Mouse (Mus musculus): ENCODE measurements at regions not wholly inside any gene's neighbourhood (a gene's known extent, or its start where the extent isn't known, plus 50 kb on each side); places are given as distances from the start of the nearest gene placed in this dataset.
"Not testable (repeated sequence)": the region's sequence is repeated elsewhere in the genome, so short reads cannot be mapped to it uniquely, and the experiment has no call there.

- H3K36me3 ChIP-seq (ENCODE audit: control insufficient read depth, insufficient read depth, low read length) = no peaks in the 10 kb centered on the region
- no peak for ATAC-seq (ENCODE audit: insufficient number of reproducible peaks, insufficient read depth, low FRiP score, low read depth)
Observed at GRCm38 (mm10) chr5:59947831-59948568, 1860.6 kb upstream of the G6pd2 start.

GRCm38 (mm10) chr5:59956240-59956639, 1852.4 kb upstream of the G6pd2 start:
- H3K4me3 ChIP-seq (ENCODE audit: control insufficient read depth in 1 of 2, insufficient read depth in 1 of 2, low read depth in 1 of 2, low read length in 2 of 2); H3K27ac ChIP-seq (replicated peaks in 1 of 2; ENCODE audit: control insufficient read depth in 1 of 2, insufficient read depth in 1 of 2, low read depth in 2 of 2, low read length in 2 of 2); H3K4me1 ChIP-seq (ENCODE audit: control insufficient read depth in 2 of 2, insufficient read depth in 2 of 2, low read length in 2 of 2); ATAC-seq (ENCODE audit: insufficient number of reproducible peaks, insufficient read depth, low FRiP score, low read depth); H3K9ac ChIP-seq (ENCODE audit: low read length); H3K9me3 ChIP-seq (ENCODE audit: control insufficient read depth, low read length); H3K4me2 ChIP-seq (ENCODE audit: low read length); H3K36me3 ChIP-seq (ENCODE audit: control insufficient read depth, insufficient read depth, low read length); H3K27me3 ChIP-seq (ENCODE audit: control insufficient read depth, insufficient read depth, low read length): not testable (repeated sequence)
- 79% methylated on average over 2 of the region's 7 CpGs for WGBS

More at GRCm38 (mm10) chr5:59947831-59948568, 1860.6 kb upstream of the G6pd2 start:
- WGBS = 79% methylated on average over 4 of the region's 4 CpGs
- Histone ChIP-seq H3K9ac (ENCODE audit: low read length) (no peak overlapping the region), H3K27me3 (ENCODE audit: control insufficient read depth, insufficient read depth, low read length) (no peaks in the 10 kb centered on the region), H3K9me3 (ENCODE audit: control insufficient read depth, low read length) (no peaks in the 10 kb centered on the region), H3K4me1 (ENCODE audit: control insufficient read depth in 2 of 2, insufficient read depth in 2 of 2, low read length in 2 of 2) (no peaks in the 10 kb centered on the region), H3K27ac (replicated peaks in 1 of 2; ENCODE audit: control insufficient read depth in 1 of 2, insufficient read depth in 1 of 2, low read depth in 2 of 2, low read length in 2 of 2) (no peak overlapping the region), H3K4me2 (ENCODE audit: low read length) (no peak overlapping the region), H3K4me3 (ENCODE audit: control insufficient read depth in 1 of 2, insufficient read depth in 1 of 2, low read depth in 1 of 2, low read length in 2 of 2) (no peak overlapping the region)

GRCm38 (mm10) chr5:59996698-59997097, 1811.9 kb upstream of the G6pd2 start:
- no peak overlapping the region for H3K9ac ChIP-seq (ENCODE audit: low read length)
- H3K27ac ChIP-seq (replicated peaks in 1 of 2; ENCODE audit: control insufficient read depth in 1 of 2, insufficient read depth in 1 of 2, low read depth in 2 of 2, low read length in 2 of 2) = no peak overlapping the region
- H3K4me2 ChIP-seq (ENCODE audit: low read length) = no peak overlapping the region
- H3K9me3 ChIP-seq (ENCODE audit: control insufficient read depth, low read length) = no peaks in the 10 kb centered on the region
- 55% methylated on average over 3 of the region's 3 CpGs for WGBS
- no peak overlapping the region for H3K4me3 ChIP-seq (ENCODE audit: control insufficient read depth in 1 of 2, insufficient read depth in 1 of 2, low read depth in 1 of 2, low read length in 2 of 2)
- no peaks in the 10 kb centered on the region for H3K36me3 ChIP-seq (ENCODE audit: control insufficient read depth, insufficient read depth, low read length)
- no peak for ATAC-seq (ENCODE audit: insufficient number of reproducible peaks, insufficient read depth, low FRiP score, low read depth)
- H3K4me1 ChIP-seq (ENCODE audit: control insufficient read depth in 2 of 2, insufficient read depth in 2 of 2, low read length in 2 of 2) = no peaks in the 10 kb centered on the region
- H3K27me3 ChIP-seq (ENCODE audit: control insufficient read depth, insufficient read depth, low read length) = no peaks in the 10 kb centered on the region

- H3K36me3 ChIP-seq (ENCODE audit: control insufficient read depth, insufficient read depth, low read length); H3K4me1 ChIP-seq (ENCODE audit: control insufficient read depth in 2 of 2, insufficient read depth in 2 of 2, low read length in 2 of 2); H3K4me2 ChIP-seq (ENCODE audit: low read length); H3K9ac ChIP-seq (ENCODE audit: low read length); H3K27me3 ChIP-seq (ENCODE audit: control insufficient read depth, insufficient read depth, low read length); H3K27ac ChIP-seq (replicated peaks in 1 of 2; ENCODE audit: control insufficient read depth in 1 of 2, insufficient read depth in 1 of 2, low read depth in 2 of 2, low read length in 2 of 2); H3K9me3 ChIP-seq (ENCODE audit: control insufficient read depth, low read length); H3K4me3 ChIP-seq (ENCODE audit: control insufficient read depth in 1 of 2, insufficient read depth in 1 of 2, low read depth in 1 of 2, low read length in 2 of 2): not testable (repeated sequence)
- ATAC-seq (ENCODE audit: insufficient number of reproducible peaks, insufficient read depth, low FRiP score, low read depth) = peak; percentile 100
- WGBS = 90% methylated on average over 6 of the region's 7 CpGs
Observed at GRCm38 (mm10) chr5:60042603-60043175, 1765.9 kb upstream of the G6pd2 start.

GRCm38 (mm10) chr5:60049053-60049452, 1759.6 kb upstream of the G6pd2 start:
- H3K36me3 ChIP-seq (ENCODE audit: control insufficient read depth, insufficient read depth, low read length) = no peaks in the 10 kb centered on the region
- H3K4me3 ChIP-seq (ENCODE audit: control insufficient read depth in 1 of 2, insufficient read depth in 1 of 2, low read depth in 1 of 2, low read length in 2 of 2) = no peak overlapping the region
- H3K9ac ChIP-seq (ENCODE audit: low read length) = no peak overlapping the region
- H3K4me2 ChIP-seq (ENCODE audit: low read length) = no peak overlapping the region
- 77% methylated on average over 3 of the region's 3 CpGs for WGBS
- H3K9me3 ChIP-seq (ENCODE audit: control insufficient read depth, low read length) = no peaks in the 10 kb centered on the region
- H3K27me3 ChIP-seq (ENCODE audit: control insufficient read depth, insufficient read depth, low read length) = no peaks in the 10 kb centered on the region
- no peak overlapping the region for H3K27ac ChIP-seq (replicated peaks in 1 of 2; ENCODE audit: control insufficient read depth in 1 of 2, insufficient read depth in 1 of 2, low read depth in 2 of 2, low read length in 2 of 2)
- no peaks in the 10 kb centered on the region for H3K4me1 ChIP-seq (ENCODE audit: control insufficient read depth in 2 of 2, insufficient read depth in 2 of 2, low read length in 2 of 2)
- ATAC-seq (ENCODE audit: insufficient number of reproducible peaks, insufficient read depth, low FRiP score, low read depth) = no peak

- Histone ChIP-seq H3K4me3 (ENCODE audit: control insufficient read depth in 1 of 2, insufficient read depth in 1 of 2, low read depth in 1 of 2, low read length in 2 of 2) (no peak overlapping the region), H3K4me2 (ENCODE audit: low read length) (no peak overlapping the region), H3K36me3 (ENCODE audit: control insufficient read depth, insufficient read depth, low read length) (no peaks in the 10 kb centered on the region), H3K9me3 (ENCODE audit: control insufficient read depth, low read length) (no peaks in the 10 kb centered on the region), H3K27ac (replicated peaks in 1 of 2; ENCODE audit: control insufficient read depth in 1 of 2, insufficient read depth in 1 of 2, low read depth in 2 of 2, low read length in 2 of 2) (no peak overlapping the region), H3K4me1 (ENCODE audit: control insufficient read depth in 2 of 2, insufficient read depth in 2 of 2, low read length in 2 of 2) (no peaks in the 10 kb centered on the region), H3K9ac (ENCODE audit: low read length) (no peak overlapping the region), H3K27me3 (ENCODE audit: control insufficient read depth, insufficient read depth, low read length) (no peaks in the 10 kb centered on the region)
- WGBS = 59% methylated on average over 6 of the region's 6 CpGs
- ATAC-seq (ENCODE audit: insufficient number of reproducible peaks, insufficient read depth, low FRiP score, low read depth) = no peak
Observed at GRCm38 (mm10) chr5:60061178-60061577, 1747.4 kb upstream of the G6pd2 start.
